Mouse (Mus musculus) bone marrow, adult 2 months (tissue): ENCODE data around the gene Fbxo9.
A peak's percentile ranks its signal among the peaks of the same experiment; 100 is the strongest.

Experiments used
- CTCF ChIP-seq: fragments of 200-500 bp; IDR thresholded peaks from 2 replicates; pipeline ENCODE4 v1.5.1; 2011; ENCODE audit warnings: low read length, control low read depth; ENCODE audit not compliant: control insufficient read depth, insufficient read depth
- POLR2A ChIP-seq: fragments of 200-500 bp; IDR thresholded peaks from 2 replicates; pipeline ENCODE4 v1.6.1; 2011; ENCODE audit warnings: low read depth, mild to moderate bottlenecking, control low read depth, low read length, borderline replicate concordance; ENCODE audit not compliant: control insufficient read depth

- TF ChIP-seq POLR2A (peak; percentile 97), CTCF (no peak)
Measured at GRCm38 (mm10) chr9:78107912-78108795, 711 bp downstream of the Fbxo9 start.
